Mouse (Mus musculus): Measurements from ENCODE around the gene Drap1. TPM values are rescaled to one million over a fixed set of nuclear protein-coding genes. Genes with fewer than 3 reads are reported as not detected.
A peak's percentile ranks its signal among the peaks of the same experiment; 100 is the strongest.

Gene Drap1
- total RNA-seq, 1 experiment = 124 TPM

DNA sequence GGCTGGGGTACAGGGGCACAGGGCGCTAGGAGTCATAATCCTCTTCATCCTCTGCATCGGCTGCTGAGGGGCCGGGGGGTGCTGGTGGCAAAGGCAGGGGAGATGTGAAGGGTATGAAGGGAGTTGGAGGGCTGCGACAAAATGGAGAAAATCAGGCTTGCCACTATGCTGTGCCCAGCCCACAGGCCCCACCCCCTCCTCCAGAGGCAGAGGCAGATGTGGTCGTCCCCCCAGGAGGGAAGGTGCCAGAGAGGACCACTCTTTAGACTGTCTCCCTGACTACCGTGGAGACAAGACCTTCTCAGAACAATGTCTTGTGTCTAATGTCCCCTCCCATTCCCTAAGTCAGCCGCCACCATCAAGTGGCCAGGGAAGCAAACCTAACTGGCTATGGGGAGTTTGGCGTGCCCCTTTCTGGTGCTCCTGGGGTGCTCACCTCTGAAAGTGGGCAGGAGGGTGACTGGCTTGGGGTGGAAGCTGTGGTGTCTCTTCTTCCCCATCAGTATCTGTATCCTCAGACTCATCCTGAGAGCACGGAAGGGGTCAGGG lies 1.8 kb downstream of the Drap1 start:
- no peak overlapping the region for H3K27ac ChIP-seq (ENCODE audit: insufficient read depth, low read depth, low read length, poor library complexity, severe bottlenecking)
- H3K9me3 ChIP-seq (ENCODE audit: control insufficient read depth, insufficient read depth, low read depth, low read length) = no peaks in the 10 kb centered on the region
- H3K4me1 ChIP-seq (ENCODE audit: control insufficient read depth in 2 of 2, insufficient read depth in 2 of 2, low read length in 2 of 2, poor library complexity in 1 of 2) = peaks cover 6 to 14% of the 10 kb centered on the region in 2 experiments; a peak in 3 of 4 replicates
- TF ChIP-seq ZC3H11A (IDR thresholded peaks at IDR 0.05; ENCODE audit: borderline replicate concordance, low read depth, low read length) (no peak), MAFK (IDR thresholded peaks at IDR 0.05; ENCODE audit: insufficient read depth, low read depth, low read length) (no peak), CHD2 (IDR thresholded peaks at IDR 0.05; ENCODE audit: low read depth, low read length) (no peak), HCFC1 (IDR thresholded peaks at IDR 0.05; ENCODE audit: borderline replicate concordance, insufficient read depth, low read length) (no peak), ZNF384 (IDR thresholded peaks at IDR 0.05; ENCODE audit: low read depth, low read length) (no peak)
- DNase-seq (ENCODE audit: low read depth, low spot score) = no peak
- no peak overlapping the region for H3K4me3 ChIP-seq (ENCODE audit: insufficient read depth in 1 of 2, low read depth in 1 of 2, low read length in 2 of 2, poor library complexity in 1 of 2, severe bottlenecking in 1 of 2)
- peak overlapping the region; percentile 85; the same call in 1 of the 2 replicates for H3K9ac ChIP-seq (ENCODE audit: insufficient read depth, low read depth, low read length, poor library complexity, severe bottlenecking)
- in situ Hi-C loops (cut with MboI; ENCODE audit: low sequenced_read_pairs in 2 of 2, unreplicated experiment in 2 of 2) = no loop called here
- peaks cover 22% of the 10 kb centered on the region; the same call in 1 of the 2 replicates for H3K36me3 ChIP-seq (ENCODE audit: control insufficient read depth, insufficient read depth, low read length, poor library complexity, severe bottlenecking)

DNA sequence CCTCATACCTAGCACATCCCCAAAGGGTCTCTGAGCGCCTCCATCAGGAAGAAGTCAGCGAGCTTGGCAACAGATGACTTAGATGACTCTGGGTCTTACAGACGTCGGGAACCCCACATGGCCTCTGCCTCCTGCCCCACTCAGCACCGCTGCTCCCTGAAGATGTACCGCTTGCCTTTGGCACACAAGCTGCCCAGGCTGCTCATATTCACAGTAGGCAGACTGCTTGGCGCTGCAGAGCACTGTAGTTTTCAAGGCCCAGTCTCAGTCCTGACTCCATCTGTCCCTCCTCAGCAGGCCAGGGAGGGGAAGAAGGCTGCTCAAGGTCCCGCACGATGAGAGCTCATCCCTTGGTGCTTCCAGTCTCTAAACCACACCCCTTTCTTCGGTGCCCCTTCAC lies 2.5 kb downstream of the Drap1 start:
- in situ Hi-C loops (cut with MboI; ENCODE audit: low sequenced_read_pairs in 2 of 2, unreplicated experiment in 2 of 2) = no loop called here
- Histone ChIP-seq H3K4me1 (ENCODE audit: control insufficient read depth in 2 of 2, insufficient read depth in 2 of 2, low read length in 2 of 2, poor library complexity in 1 of 2) (peaks cover 6 to 14% of the 10 kb centered on the region in 2 experiments; a peak in 3 of 4 replicates), H3K36me3 (ENCODE audit: control insufficient read depth, insufficient read depth, low read length, poor library complexity, severe bottlenecking) (peaks cover 22% of the 10 kb centered on the region; the same call in 1 of the 2 replicates), H3K4me3 (ENCODE audit: insufficient read depth in 1 of 2, low read depth in 1 of 2, low read length in 2 of 2, poor library complexity in 1 of 2, severe bottlenecking in 1 of 2) (no peak overlapping the region), H3K27ac (ENCODE audit: insufficient read depth, low read depth, low read length, poor library complexity, severe bottlenecking) (no peak overlapping the region), H3K9me3 (ENCODE audit: control insufficient read depth, insufficient read depth, low read depth, low read length) (no peaks in the 10 kb centered on the region), H3K9ac (ENCODE audit: insufficient read depth, low read depth, low read length, poor library complexity, severe bottlenecking) (no peak overlapping the region)
- no peak for TF ChIP-seq CHD2 (IDR thresholded peaks at IDR 0.05; ENCODE audit: low read depth, low read length)
- no peak for TF ChIP-seq ZC3H11A (IDR thresholded peaks at IDR 0.05; ENCODE audit: borderline replicate concordance, low read depth, low read length)
- no peak for TF ChIP-seq MAFK (IDR thresholded peaks at IDR 0.05; ENCODE audit: insufficient read depth, low read depth, low read length)
- no peak for DNase-seq (ENCODE audit: low read depth, low spot score)

DNA sequence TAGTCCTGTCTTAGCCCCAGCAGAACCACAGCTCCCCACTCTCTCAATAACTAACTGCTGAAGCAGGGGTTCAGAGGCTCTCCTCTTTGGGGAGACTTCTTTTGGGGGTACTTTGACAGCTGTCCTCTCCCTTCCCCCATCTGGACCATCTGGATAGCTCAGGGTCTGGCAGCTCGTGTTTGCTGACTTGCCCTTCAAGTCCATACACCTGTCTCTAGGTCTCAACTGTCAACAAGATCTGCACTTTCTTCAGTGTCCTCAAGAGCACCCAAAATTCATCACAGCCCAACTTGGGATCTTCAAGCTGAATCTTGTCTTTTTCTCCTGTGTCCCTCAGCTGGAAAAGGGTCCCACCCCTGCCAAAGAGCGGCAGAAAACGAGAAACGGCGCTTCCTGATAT lies 3.0 kb downstream of the Drap1 start:
- DNase-seq (ENCODE audit: low read depth, low spot score) = no peak
- in situ Hi-C loops (cut with MboI; ENCODE audit: low sequenced_read_pairs in 2 of 2, unreplicated experiment in 2 of 2) = no loop called here
- no peak for TF ChIP-seq HCFC1 (IDR thresholded peaks at IDR 0.05; ENCODE audit: borderline replicate concordance, insufficient read depth, low read length)
- TF ChIP-seq ZNF384 (IDR thresholded peaks at IDR 0.05; ENCODE audit: low read depth, low read length) = no peak
- no peak for TF ChIP-seq ZC3H11A (IDR thresholded peaks at IDR 0.05; ENCODE audit: borderline replicate concordance, low read depth, low read length)
- no peak for TF ChIP-seq CHD2 (IDR thresholded peaks at IDR 0.05; ENCODE audit: low read depth, low read length)
- TF ChIP-seq MAFK (IDR thresholded peaks at IDR 0.05; ENCODE audit: insufficient read depth, low read depth, low read length) = no peak
- no peak overlapping the region for H3K9ac ChIP-seq (ENCODE audit: insufficient read depth, low read depth, low read length, poor library complexity, severe bottlenecking)
- H3K27ac ChIP-seq (ENCODE audit: insufficient read depth, low read depth, low read length, poor library complexity, severe bottlenecking) = no peak overlapping the region
- H3K4me1 ChIP-seq (ENCODE audit: control insufficient read depth in 2 of 2, insufficient read depth in 2 of 2, low read length in 2 of 2, poor library complexity in 1 of 2) = peaks cover 6 to 12% of the 10 kb centered on the region in 2 experiments; a peak in 3 of 4 replicates
- H3K36me3 ChIP-seq (ENCODE audit: control insufficient read depth, insufficient read depth, low read length, poor library complexity, severe bottlenecking) = peaks cover 17% of the 10 kb centered on the region; the same call in 1 of the 2 replicates
- H3K4me3 ChIP-seq (ENCODE audit: insufficient read depth in 1 of 2, low read depth in 1 of 2, low read length in 2 of 2, poor library complexity in 1 of 2, severe bottlenecking in 1 of 2) = no peak overlapping the region
- no peaks in the 10 kb centered on the region for H3K9me3 ChIP-seq (ENCODE audit: control insufficient read depth, insufficient read depth, low read depth, low read length)

DNA sequence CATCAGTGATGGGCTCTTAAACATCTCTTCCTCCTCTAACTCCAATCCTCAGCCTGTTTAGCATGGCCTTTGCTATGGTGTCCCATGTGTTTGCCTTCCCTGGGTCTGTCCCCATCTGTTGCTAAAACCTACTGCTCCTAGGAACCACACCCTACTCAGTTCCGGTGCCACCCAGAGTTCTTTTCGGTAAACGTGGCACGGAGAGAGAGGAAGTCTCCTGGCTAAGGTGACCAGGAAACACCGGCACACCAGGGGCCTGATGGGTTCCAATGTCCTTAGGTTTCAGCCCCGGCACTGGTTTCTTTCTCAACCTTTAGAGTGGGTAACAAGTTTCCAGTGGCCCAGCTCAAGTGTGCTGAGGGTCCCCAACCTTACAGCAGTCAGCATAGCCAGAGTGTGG lies 4.2 kb downstream of the Drap1 start:
- in situ Hi-C loops (cut with MboI; ENCODE audit: low sequenced_read_pairs in 2 of 2, unreplicated experiment in 2 of 2) = no loop called here
- Histone ChIP-seq H3K9me3 (ENCODE audit: control insufficient read depth, insufficient read depth, low read depth, low read length) (no peaks in the 10 kb centered on the region), H3K4me3 (ENCODE audit: insufficient read depth in 1 of 2, low read depth in 1 of 2, low read length in 2 of 2, poor library complexity in 1 of 2, severe bottlenecking in 1 of 2) (no peak overlapping the region), H3K9ac (ENCODE audit: insufficient read depth, low read depth, low read length, poor library complexity, severe bottlenecking) (no peak overlapping the region), H3K4me1 (ENCODE audit: control insufficient read depth in 2 of 2, insufficient read depth in 2 of 2, low read length in 2 of 2, poor library complexity in 1 of 2) (peaks cover 3 to 6% of the 10 kb centered on the region in 2 experiments; a peak in 2 of 4 replicates), H3K27ac (ENCODE audit: insufficient read depth, low read depth, low read length, poor library complexity, severe bottlenecking) (no peak overlapping the region), H3K36me3 (ENCODE audit: control insufficient read depth, insufficient read depth, low read length, poor library complexity, severe bottlenecking) (peaks cover 10% of the 10 kb centered on the region; the same call in 1 of the 2 replicates)
- DNase-seq (ENCODE audit: low read depth, low spot score) = no peak
- no peak for TF ChIP-seq ZC3H11A (IDR thresholded peaks at IDR 0.05; ENCODE audit: borderline replicate concordance, low read depth, low read length)
- no peak for TF ChIP-seq CHD2 (IDR thresholded peaks at IDR 0.05; ENCODE audit: low read depth, low read length)
- no peak for TF ChIP-seq ZNF384 (IDR thresholded peaks at IDR 0.05; ENCODE audit: low read depth, low read length)
- no peak for TF ChIP-seq MAFK (IDR thresholded peaks at IDR 0.05; ENCODE audit: insufficient read depth, low read depth, low read length)
- TF ChIP-seq HCFC1 (IDR thresholded peaks at IDR 0.05; ENCODE audit: borderline replicate concordance, insufficient read depth, low read length) = no peak

Measured in ES-E14 (cell line).